9 mouse cellular contexts compared by ENCODE assay signal in the genomic region with DNA sequence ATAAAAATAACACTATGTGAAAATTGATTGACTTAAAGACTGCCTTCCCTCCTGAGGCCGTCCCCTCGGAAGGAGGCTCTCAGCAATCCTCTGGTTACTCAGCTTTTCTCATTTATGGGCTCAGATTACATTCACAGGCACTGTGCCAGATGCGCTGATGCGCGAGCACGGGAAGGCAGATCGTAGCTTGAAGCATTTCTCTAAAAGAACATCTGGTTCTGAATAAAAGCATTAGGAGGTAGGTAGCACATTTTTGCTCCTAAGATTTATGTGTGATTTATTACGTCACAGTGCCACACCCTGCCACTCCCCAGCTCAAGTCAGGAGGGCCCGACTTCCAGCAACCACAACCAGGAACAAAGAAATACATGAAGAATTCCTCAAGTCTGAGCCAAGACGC. TPM values are rescaled to one million over a fixed set of nuclear protein-coding genes. Genes with fewer than 3 reads are reported as not detected.
DNase-seq lines count a peak whose midpoint lies in the region; ATAC-seq and TF ChIP-seq lines count a peak whose summit lies in the region.
"Had no signal": no experiment of that assay in that cellular context is flagged by ENCODE, and none has a peak within 500 bp of the region (broad histone marks: within the 10 kb centered on the region; RNA-seq: fewer than 3 reads in every experiment).

No protein-coding gene starts in this region.

- H3K4me1 ChIP-seq in forebrain, embryonic 15.5 days = peaks cover 34% of the 10 kb centered on the region
- 0 out of 2 replicates have a peak, but pooled peaks cover 4% of the 10 kb centered on the region for H3K4me1 ChIP-seq in limb, embryonic 14.5 days (ENCODE audit: control insufficient read depth, insufficient read depth, low read length)
- peaks cover 4% of the 10 kb centered on the region; the same call in 1 of the 2 replicates for H3K4me1 ChIP-seq in cerebellum, adult 2 months (ENCODE audit: control insufficient read depth, insufficient read depth, low read length)
- H3K4me1 ChIP-seq: liver, embryonic 13.5 days had no signal

- H3K27ac ChIP-seq in forebrain, embryonic 15.5 days (replicated peaks) = peak overlapping the region; percentile 32
- H3K27ac ChIP-seq in limb, embryonic 14.5 days (replicated peaks; ENCODE audit: low read depth, low read length) = no peak overlapping the region
- H3K27ac ChIP-seq in cerebellum, adult 2 months (ENCODE audit: insufficient read depth, low read length) = no peak overlapping the region
- H3K27ac ChIP-seq: liver, embryonic 13.5 days had no signal

- TF ChIP-seq CTCF in cerebellum, adult 2 months (IDR thresholded peaks at IDR 0.05; ENCODE audit: borderline replicate concordance, insufficient read depth, low read depth, low read length) = no peak

- H3K4me3 ChIP-seq in forebrain, embryonic 15.5 days = no peak overlapping the region
- no peak overlapping the region for H3K4me3 ChIP-seq in limb, embryonic 14.5 days (replicated peaks; ENCODE audit: low read length)
- no peak overlapping the region for H3K4me3 ChIP-seq in cerebellum, adult 2 months (replicated peaks; ENCODE audit: insufficient read depth, low read depth, low read length)
- H3K4me3 ChIP-seq: liver, embryonic 13.5 days had no signal

- peak; percentile 21; the same call in 1 of the 2 replicates for ATAC-seq in forebrain, embryonic 15.5 days (replicated peaks)
- peak; percentile 82 for ATAC-seq in limb, embryonic 14.5 days (ENCODE audit: low FRiP score, low read depth)

- DNase-seq in 3T3-L1 (ENCODE audit: low read depth, low spot score) (peak; percentile 93), adipocyte (ENCODE audit: low spot score) (peak; percentile 62)
- peak; percentile 60 for DNase-seq in hindlimb bud, embryonic 11.5 days (ENCODE audit: extremely low spot score, low read depth, low spot score)
- DNase-seq in limb, embryonic 14.5 days (ENCODE audit: low spot score) = peak; percentile 83
- DNase-seq in ovary, adult 18-20 months (ENCODE audit: low spot score) = peak; percentile 36
- DNase-seq in layer of hippocampus, postnatal 10 days (ENCODE audit: low spot score in 2 of 2) = no peak
- no peak for DNase-seq in cerebellum, adult 2 months
- DNase-seq: liver, embryonic 13.5 days had no signal

- H3K27me3 ChIP-seq in forebrain, embryonic 15.5 days = no peaks in the 10 kb centered on the region
- H3K27me3 ChIP-seq in limb, embryonic 14.5 days (ENCODE audit: control insufficient read depth, insufficient read depth, low read length) = no peaks in the 10 kb centered on the region
- H3K27me3 ChIP-seq in cerebellum, adult 2 months (ENCODE audit: control insufficient read depth, insufficient read depth, low read length) = no peaks in the 10 kb centered on the region
- H3K27me3 ChIP-seq: liver, embryonic 13.5 days had no signal

- no peak overlapping the region for H3K9ac ChIP-seq in forebrain, embryonic 15.5 days (replicated peaks)
- no peak overlapping the region for H3K9ac ChIP-seq in limb, embryonic 14.5 days (ENCODE audit: low read depth, low read length, severe bottlenecking)
- H3K9ac ChIP-seq: liver, embryonic 13.5 days had no signal

- no peaks in the 10 kb centered on the region for H3K36me3 ChIP-seq in forebrain, embryonic 15.5 days
- H3K36me3 ChIP-seq in limb, embryonic 14.5 days (ENCODE audit: control insufficient read depth, insufficient read depth, low read length) = no peaks in the 10 kb centered on the region; the same call in 1 of the 2 replicates
- H3K36me3 ChIP-seq: liver, embryonic 13.5 days had no signal

- H3K9me3 ChIP-seq in forebrain, embryonic 15.5 days = no peaks in the 10 kb centered on the region
- no peaks in the 10 kb centered on the region for H3K9me3 ChIP-seq in limb, embryonic 14.5 days (ENCODE audit: control insufficient read depth, low read length)
- H3K9me3 ChIP-seq: liver, embryonic 13.5 days had no signal

- 21% methylated on average over 10 of the region's 10 CpGs for WGBS in forebrain, embryonic 15.5 days
- WGBS in limb, embryonic 14.5 days = 16% methylated on average over 10 of the region's 10 CpGs
- WGBS in cerebellum, adult 2 months = 23% methylated on average over 10 of the region's 10 CpGs

- no peak for TF ChIP-seq POLR2A in limb, embryonic 14.5 days (IDR thresholded peaks at IDR 0.05; ENCODE audit: borderline replicate concordance, extremely low read depth, insufficient read depth, insufficient read length)
- no peak for TF ChIP-seq POLR2A in cerebellum, adult 2 months (IDR thresholded peaks at IDR 0.05; ENCODE audit: borderline replicate concordance, insufficient read depth, low read length)

- H3K4me2 ChIP-seq in forebrain, embryonic 15.5 days (replicated peaks) = peak overlapping the region; percentile 8; the same call in 1 of the 2 replicates
- peak overlapping the region; percentile 36 for H3K4me2 ChIP-seq in limb, embryonic 14.5 days (replicated peaks; ENCODE audit: low read depth, low read length, severe bottlenecking)
- H3K4me2 ChIP-seq: liver, embryonic 13.5 days had no signal

RNA-seq across cellular contexts. Expression of gene Galnt3, which starts 55.5 kb away (rescaled TPM):
- polyA plus RNA-seq in forebrain, embryonic 15.5 days (2015; fragmentation: Nextera tagmentation; extraction: Ambion mirVana) = 0.69 and 1.1 TPM in 2 replicates
- 4.1 TPM in 2 replicates for polyA plus RNA-seq in limb, embryonic 14.5 days (2012; rRNA removed)
- 5.6 and 6.5 TPM in 2 replicates for polyA plus RNA-seq in limb, embryonic 14.5 days (2014; fragmentation: Nextera tagmentation; extraction: Ambion mirVana)
- 1 to 10 TPM; 3.8 to 4.8 TPM for total RNA-seq in layer of hippocampus, postnatal 10 days (2021)
- polyA plus RNA-seq in cerebellum, adult 2 months (2012; rRNA removed) = 0.33 and 0.41 TPM in 2 replicates

Comparison
In these comparisons a context has a peak if more than half of its experiments do, and no peak if none do; other contexts are left out.
1. DNase-seq: peak in 3T3-L1 (single experiment), adipocyte (single experiment), hindlimb bud, embryonic 11.5 days (single experiment), limb, embryonic 14.5 days (single experiment) and ovary, adult 18-20 months (single experiment); none in layer of hippocampus, postnatal 10 days (0 of 2) and cerebellum, adult 2 months (0 of 2).